Mouse (Mus musculus): Measurements from ENCODE around the gene Mtcl1. TPM values are rescaled to one million over a fixed set of nuclear protein-coding genes. Genes with fewer than 3 reads are reported as not detected.

The Mtcl1 gene
- polyA plus RNA-seq, 1 experiment, result not detected

GRCm38 (mm10) chr17:66399780-66400179 is 49.8 kb downstream of the Mtcl1 start:
- H3K4me3 ChIP-seq (replicated peaks), result no peak overlapping the region
- peaks cover 3% of the 10 kb centered on the region for H3K27me3 ChIP-seq (replicated peaks)
- peaks cover 28% of the 10 kb centered on the region for H3K9me3 ChIP-seq
- TF ChIP-seq FLI1 (IDR thresholded peaks at IDR 0.05; ENCODE audit: low read length), result no peak
- no peak for TF ChIP-seq GATA1 (IDR thresholded peaks at IDR 0.05; ENCODE audit: borderline replicate concordance, low read length)
- no peaks in the 10 kb centered on the region for H3K36me3 ChIP-seq (replicated peaks; ENCODE audit: low read length)
- no peaks in the 10 kb centered on the region for H3K4me1 ChIP-seq

- Histone ChIP-seq H3K9me3 (peaks cover 27% of the 10 kb centered on the region), H3K27me3 (replicated peaks) (no peaks in the 10 kb centered on the region), H3K4me3 (replicated peaks) (no peak overlapping the region), H3K36me3 (replicated peaks; ENCODE audit: low read length) (no peaks in the 10 kb centered on the region), H3K4me1 (no peaks in the 10 kb centered on the region)
- TF ChIP-seq FLI1 (IDR thresholded peaks at IDR 0.05; ENCODE audit: low read length) (no peak), GATA1 (IDR thresholded peaks at IDR 0.05; ENCODE audit: borderline replicate concordance, low read length) (no peak)
Observed at GRCm38 (mm10) chr17:66394571-66394970, 55.0 kb downstream of the Mtcl1 start.

- H3K4me1 ChIP-seq, result no peaks in the 10 kb centered on the region
- no peaks in the 10 kb centered on the region for H3K36me3 ChIP-seq (replicated peaks; ENCODE audit: low read length)
- H3K4me3 ChIP-seq (replicated peaks), result no peak overlapping the region
- peaks cover 21% of the 10 kb centered on the region for H3K9me3 ChIP-seq
- H3K27me3 ChIP-seq (replicated peaks), result no peaks in the 10 kb centered on the region
- TF ChIP-seq GATA1 (IDR thresholded peaks at IDR 0.05; ENCODE audit: borderline replicate concordance, low read length) (no peak), FLI1 (IDR thresholded peaks at IDR 0.05; ENCODE audit: low read length) (no peak)
Observed at GRCm38 (mm10) chr17:66388307-66388706, 61.2 kb downstream of the Mtcl1 start.

GRCm38 (mm10) chr17:66381338-66381737 is 68.2 kb downstream of the Mtcl1 start:
- H3K27me3 ChIP-seq (replicated peaks), result no peaks in the 10 kb centered on the region
- no peak for TF ChIP-seq GATA1 (IDR thresholded peaks at IDR 0.05; ENCODE audit: borderline replicate concordance, low read length)
- TF ChIP-seq FLI1 (IDR thresholded peaks at IDR 0.05; ENCODE audit: low read length), result no peak
- no peaks in the 10 kb centered on the region for H3K36me3 ChIP-seq (replicated peaks; ENCODE audit: low read length)
- H3K4me3 ChIP-seq (replicated peaks), result no peak overlapping the region
- peaks cover 53% of the 10 kb centered on the region for H3K9me3 ChIP-seq
- H3K4me1 ChIP-seq, result no peaks in the 10 kb centered on the region

- Histone ChIP-seq H3K9me3 (peaks cover 61% of the 10 kb centered on the region), H3K27me3 (replicated peaks) (no peaks in the 10 kb centered on the region), H3K4me3 (replicated peaks) (no peak overlapping the region), H3K36me3 (replicated peaks; ENCODE audit: low read length) (no peaks in the 10 kb centered on the region), H3K4me1 (no peaks in the 10 kb centered on the region)
- TF ChIP-seq FLI1 (IDR thresholded peaks at IDR 0.05; ENCODE audit: low read length) (no peak), GATA1 (IDR thresholded peaks at IDR 0.05; ENCODE audit: borderline replicate concordance, low read length) (no peak)
Observed at GRCm38 (mm10) chr17:66379900-66380857, 69.4 kb downstream of the Mtcl1 start.

- Histone ChIP-seq H3K4me1 (no peaks in the 10 kb centered on the region), H3K27me3 (replicated peaks) (no peaks in the 10 kb centered on the region), H3K9me3 (peaks cover 68% of the 10 kb centered on the region), H3K4me3 (replicated peaks) (peak overlapping the region; percentile 4), H3K36me3 (replicated peaks; ENCODE audit: low read length) (no peaks in the 10 kb centered on the region)
- no peak for TF ChIP-seq GATA1 (IDR thresholded peaks at IDR 0.05; ENCODE audit: borderline replicate concordance, low read length)
Observed at GRCm38 (mm10) chr17:66379308-66379707, 70.2 kb downstream of the Mtcl1 start.

- Histone ChIP-seq H3K9me3 (peaks cover 58% of the 10 kb centered on the region), H3K27me3 (replicated peaks) (no peaks in the 10 kb centered on the region), H3K4me1 (no peaks in the 10 kb centered on the region), H3K4me3 (replicated peaks) (peak overlapping the region; percentile 1), H3K36me3 (replicated peaks; ENCODE audit: low read length) (no peaks in the 10 kb centered on the region)
- no peak for TF ChIP-seq GATA1 (IDR thresholded peaks at IDR 0.05; ENCODE audit: borderline replicate concordance, low read length)
Observed at GRCm38 (mm10) chr17:66378127-66378526, 71.4 kb downstream of the Mtcl1 start.

- Histone ChIP-seq H3K27me3 (replicated peaks) (no peaks in the 10 kb centered on the region), H3K9me3 (peaks cover 53% of the 10 kb centered on the region), H3K4me1 (no peaks in the 10 kb centered on the region), H3K4me3 (replicated peaks) (no peak overlapping the region), H3K36me3 (replicated peaks; ENCODE audit: low read length) (no peaks in the 10 kb centered on the region)
- TF ChIP-seq GATA1 (IDR thresholded peaks at IDR 0.05; ENCODE audit: borderline replicate concordance, low read length) (no peak), FLI1 (IDR thresholded peaks at IDR 0.05; ENCODE audit: low read length) (no peak)
Observed at GRCm38 (mm10) chr17:66374633-66375272, 74.8 kb downstream of the Mtcl1 start.

- Histone ChIP-seq H3K4me3 (replicated peaks) (no peak overlapping the region), H3K36me3 (replicated peaks; ENCODE audit: low read length) (no peaks in the 10 kb centered on the region), H3K27me3 (replicated peaks) (no peaks in the 10 kb centered on the region), H3K9me3 (peaks cover 28% of the 10 kb centered on the region), H3K4me1 (no peaks in the 10 kb centered on the region)
- no peak for TF ChIP-seq FLI1 (IDR thresholded peaks at IDR 0.05; ENCODE audit: low read length)
- no peak for TF ChIP-seq GATA1 (IDR thresholded peaks at IDR 0.05; ENCODE audit: borderline replicate concordance, low read length)
Observed at GRCm38 (mm10) chr17:66370867-66371266, 78.7 kb downstream of the Mtcl1 start.

GRCm38 (mm10) chr17:66369777-66370176 is 79.8 kb downstream of the Mtcl1 start:
- H3K4me3 ChIP-seq (replicated peaks), result no peak overlapping the region

More at GRCm38 (mm10) chr17:66369777-66370176, 79.8 kb downstream of the Mtcl1 start:
- H3K27me3 ChIP-seq (replicated peaks), result no peaks in the 10 kb centered on the region
- no peaks in the 10 kb centered on the region for H3K4me1 ChIP-seq
- no peak for TF ChIP-seq FLI1 (IDR thresholded peaks at IDR 0.05; ENCODE audit: low read length)
- no peak for TF ChIP-seq GATA1 (IDR thresholded peaks at IDR 0.05; ENCODE audit: borderline replicate concordance, low read length)
- H3K36me3 ChIP-seq (replicated peaks; ENCODE audit: low read length), result no peaks in the 10 kb centered on the region
- H3K9me3 ChIP-seq, result peaks cover 18% of the 10 kb centered on the region; the same call in 1 of the 2 replicates
